Mouse (Mus musculus): ENCODE results near the gene Tbc1d8b. TPM values are rescaled to one million over a fixed set of nuclear protein-coding genes. Genes with fewer than 3 reads are reported as not detected.
A peak's percentile ranks its signal among the peaks of the same experiment; 100 is the strongest.

Gene Tbc1d8b
- 4.8 and 5.8 TPM in 2 replicates for polyA plus RNA-seq (2015; fragmentation: Nextera tagmentation; extraction: Ambion mirVana)

DNA sequence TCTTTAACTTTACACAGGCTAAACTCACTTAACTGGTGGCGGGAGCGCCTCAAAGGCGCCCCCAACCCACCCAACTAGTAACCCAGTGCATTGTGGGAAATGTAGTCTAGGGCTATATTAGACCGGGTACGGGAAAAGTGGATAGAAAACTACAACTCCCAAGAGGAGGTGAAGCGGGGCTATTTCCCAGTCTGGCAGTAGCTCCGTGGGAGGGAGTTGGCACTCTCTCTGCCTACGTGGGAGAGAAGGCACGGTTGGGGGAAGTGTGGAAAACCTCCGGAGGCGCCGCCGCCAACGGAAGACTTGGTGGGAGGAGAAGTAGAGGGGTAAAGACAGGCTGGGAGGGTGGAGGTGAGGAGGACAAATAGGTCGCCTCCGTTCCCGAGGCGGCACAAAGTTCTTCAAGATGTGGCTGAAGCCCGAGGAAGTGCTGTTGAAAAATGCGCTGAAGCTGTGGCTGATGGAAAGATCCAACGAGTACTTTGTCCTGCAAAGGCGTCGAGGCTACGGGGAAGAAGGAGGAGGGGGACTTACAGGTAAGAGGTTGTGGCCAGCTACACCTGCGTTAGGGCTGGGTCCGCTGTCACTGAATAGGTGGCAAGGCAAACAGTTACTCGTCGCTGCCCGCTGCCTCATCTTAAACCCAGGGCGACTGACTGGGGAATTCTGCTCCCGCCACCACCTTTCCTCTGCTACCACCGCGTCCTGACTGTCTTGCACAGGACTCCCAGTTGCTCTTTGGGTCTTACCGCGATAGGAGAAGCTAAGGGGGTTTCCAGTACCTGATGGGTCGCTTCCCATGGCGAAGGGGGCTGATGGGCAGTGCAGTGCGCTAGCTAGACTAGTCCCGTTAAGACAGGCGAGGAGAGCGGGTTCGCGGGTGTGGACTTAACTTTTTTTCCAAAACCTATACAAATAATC is at the start of gene Tbc1d8b:
Tbc1d8b (plus strand) TSS at position 222 of the 921 bp plus-strand sequence.
- H3K4me1 ChIP-seq = no peaks in the 10 kb centered on the region
- WGBS = 14% methylated on average over 43 of the region's 43 CpGs
- peak within 1 kb of the TSS; percentile 48 for H3K9ac ChIP-seq
- peak; percentile 99 for ATAC-seq (ENCODE audit: insufficient number of reproducible peaks, low FRiP score, low TSS enrichment, low read depth)
- H3K27me3 ChIP-seq = 0 out of 2 replicates have a peak, but pooled peaks cover 7% of the 10 kb centered on the region
- H3K4me3 ChIP-seq = peak within 1 kb of the TSS; percentile 55
- H3K27ac ChIP-seq = peak within 1 kb of the TSS; percentile 67
- H3K36me3 ChIP-seq = no peaks in the 10 kb centered on the region
- H3K4me2 ChIP-seq = peak within 1 kb of the TSS; percentile 45
- no peaks in the 10 kb centered on the region for H3K9me3 ChIP-seq

DNA sequence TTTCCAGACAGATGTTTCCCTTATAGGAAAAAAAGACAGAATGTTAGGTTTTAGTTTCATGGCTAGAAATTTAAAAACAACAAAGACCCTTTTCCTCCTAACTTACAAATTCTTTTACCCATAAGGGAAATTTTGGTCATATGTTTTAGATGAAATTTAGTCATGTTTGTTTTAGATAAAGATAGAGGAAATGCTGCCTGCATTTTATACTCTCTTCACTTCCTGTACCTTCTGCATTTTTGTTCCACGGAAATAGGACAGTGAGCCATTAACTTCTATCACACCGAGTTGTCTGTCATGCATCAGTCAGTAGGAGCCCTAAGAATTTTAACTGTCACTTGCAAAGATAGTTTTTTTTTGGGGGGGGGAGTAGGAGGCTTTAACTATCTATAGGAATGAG is 45.1 kb upstream of the Tbc1d8b start:
- H3K4me3 ChIP-seq = no peak overlapping the region
- H3K27me3 ChIP-seq = no peaks in the 10 kb centered on the region
- no peak overlapping the region for H3K27ac ChIP-seq
- 64% methylated on average over 2 of the region's 2 CpGs for WGBS
- no peaks in the 10 kb centered on the region for H3K9me3 ChIP-seq
- no peak overlapping the region for H3K4me2 ChIP-seq
- no peak for ATAC-seq (ENCODE audit: insufficient number of reproducible peaks, low FRiP score, low TSS enrichment, low read depth)
- no peaks in the 10 kb centered on the region for H3K4me1 ChIP-seq
- H3K9ac ChIP-seq = no peak overlapping the region
- no peaks in the 10 kb centered on the region for H3K36me3 ChIP-seq

- H3K4me2 ChIP-seq = no peak overlapping the region
- H3K9ac ChIP-seq = no peak overlapping the region
- no peaks in the 10 kb centered on the region for H3K9me3 ChIP-seq
- H3K27me3 ChIP-seq = no peaks in the 10 kb centered on the region
- H3K4me3 ChIP-seq = no peak overlapping the region
- H3K27ac ChIP-seq = no peak overlapping the region
- H3K36me3 ChIP-seq = no peaks in the 10 kb centered on the region
- no peak for ATAC-seq (ENCODE audit: insufficient number of reproducible peaks, low FRiP score, low TSS enrichment, low read depth)
- H3K4me1 ChIP-seq = no peaks in the 10 kb centered on the region
Observed at GRCm38 (mm10) chrX:139640418-139640817, 44.4 kb upstream of the Tbc1d8b start.

GRCm38 (mm10) chrX:139652226-139652625 is 32.6 kb upstream of the Tbc1d8b start:
- WGBS = 65% methylated on average over 5 of the region's 5 CpGs
- ATAC-seq (ENCODE audit: insufficient number of reproducible peaks, low FRiP score, low TSS enrichment, low read depth) = no peak
- no peaks in the 10 kb centered on the region for H3K9me3 ChIP-seq
- H3K4me3 ChIP-seq = no peak overlapping the region
- H3K36me3 ChIP-seq = no peaks in the 10 kb centered on the region
- H3K9ac ChIP-seq = no peak overlapping the region
- H3K4me1 ChIP-seq = no peaks in the 10 kb centered on the region
- H3K4me2 ChIP-seq = no peak overlapping the region
- H3K27ac ChIP-seq = no peak overlapping the region
- 0 out of 2 replicates have a peak, but pooled peaks cover 4% of the 10 kb centered on the region for H3K27me3 ChIP-seq

DNA sequence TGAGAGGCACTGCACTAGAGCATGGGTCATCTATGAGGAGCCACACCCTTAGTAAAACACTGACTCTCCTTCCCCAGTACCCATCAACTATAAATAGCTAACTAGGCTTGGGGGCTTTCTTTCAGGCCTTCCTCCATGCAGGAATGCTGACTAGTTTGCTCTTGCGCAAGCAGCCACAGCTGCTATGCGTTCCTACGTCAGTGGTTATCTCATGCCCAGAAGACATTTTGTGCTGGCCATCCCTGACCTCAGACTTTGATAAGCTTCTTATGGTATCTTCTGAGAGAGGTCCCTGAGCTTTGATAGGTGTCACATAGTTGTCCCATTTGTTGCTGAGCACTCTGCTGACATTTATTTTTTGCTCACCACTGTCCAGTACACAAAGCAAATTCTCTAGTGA is 31.5 kb upstream of the Tbc1d8b start:
- ATAC-seq (ENCODE audit: insufficient number of reproducible peaks, low FRiP score, low TSS enrichment, low read depth) = no peak
- no peak overlapping the region for H3K4me2 ChIP-seq
- no peak overlapping the region for H3K27ac ChIP-seq

GRCm38 (mm10) chrX:139654350-139655063 is 30.3 kb upstream of the Tbc1d8b start:
- Histone ChIP-seq H3K9ac (no peak overlapping the region), H3K4me1 (no peaks in the 10 kb centered on the region), H3K4me3 (no peak overlapping the region), H3K27me3 (0 out of 2 replicates have a peak, but pooled peaks cover 4% of the 10 kb centered on the region), H3K4me2 (no peak overlapping the region), H3K27ac (no peak overlapping the region), H3K9me3 (no peaks in the 10 kb centered on the region), H3K36me3 (no peaks in the 10 kb centered on the region)
- WGBS = 73% methylated on average over 5 of the region's 5 CpGs
- no peak for ATAC-seq (ENCODE audit: insufficient number of reproducible peaks, low FRiP score, low TSS enrichment, low read depth)

More for the DNA sequence above, 31.5 kb upstream of the Tbc1d8b start:
- H3K9ac ChIP-seq = no peak overlapping the region
- 0 out of 2 replicates have a peak, but pooled peaks cover 4% of the 10 kb centered on the region for H3K27me3 ChIP-seq
- H3K4me1 ChIP-seq = no peaks in the 10 kb centered on the region
- H3K36me3 ChIP-seq = no peaks in the 10 kb centered on the region
- no peaks in the 10 kb centered on the region for H3K9me3 ChIP-seq
- no peak overlapping the region for H3K4me3 ChIP-seq
- 78% methylated on average over 3 of the region's 3 CpGs for WGBS

DNA sequence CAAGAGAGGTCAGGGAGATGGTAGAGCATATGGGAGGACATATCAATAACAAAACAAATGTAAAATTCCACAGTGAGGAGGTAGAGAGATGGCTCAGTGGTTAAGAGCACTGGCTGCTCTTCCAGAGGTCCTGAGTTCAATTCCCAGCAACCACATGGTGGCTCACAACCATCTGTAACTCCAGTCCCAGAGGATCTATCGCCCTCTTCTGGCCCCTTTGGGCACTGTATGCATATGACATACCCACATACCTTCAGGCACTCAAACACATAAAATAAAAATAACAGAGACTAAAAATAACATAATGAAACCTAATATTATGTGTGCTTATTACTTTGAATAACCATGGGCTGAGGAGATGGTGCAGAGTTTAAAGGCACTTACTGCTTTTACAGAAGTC is 22.7 kb upstream of the Tbc1d8b start:
- Histone ChIP-seq H3K27me3 (no peaks in the 10 kb centered on the region), H3K36me3 (no peaks in the 10 kb centered on the region), H3K4me2 (no peak overlapping the region), H3K9me3 (no peaks in the 10 kb centered on the region), H3K4me3 (no peak overlapping the region), H3K4me1 (no peaks in the 10 kb centered on the region), H3K27ac (no peak overlapping the region), H3K9ac (no peak overlapping the region)
- ATAC-seq (ENCODE audit: insufficient number of reproducible peaks, low FRiP score, low TSS enrichment, low read depth) = no peak
- 63% methylated on average over 1 of the region's 1 CpGs for WGBS

DNA sequence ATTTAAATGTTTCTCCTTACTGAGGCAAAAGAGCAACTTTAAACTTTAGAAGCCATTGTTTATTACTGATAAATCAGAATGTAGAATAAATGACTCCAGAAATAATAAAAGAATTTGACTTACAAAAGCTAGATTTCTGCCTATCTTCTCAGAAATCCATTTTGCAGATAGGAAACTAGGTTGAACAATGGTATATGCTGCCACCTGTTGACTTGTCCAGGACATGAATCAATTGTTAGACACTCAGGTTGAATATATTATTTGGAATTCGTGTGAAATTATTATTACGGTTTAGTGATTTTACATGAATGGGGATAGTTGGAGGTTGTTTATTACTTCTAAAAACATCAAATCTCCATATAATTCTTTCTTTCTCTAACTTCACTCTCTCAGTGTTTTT is 19.0 kb upstream of the Tbc1d8b start:
- Histone ChIP-seq H3K27me3 (no peaks in the 10 kb centered on the region), H3K4me2 (no peak overlapping the region), H3K4me1 (no peaks in the 10 kb centered on the region), H3K9me3 (no peaks in the 10 kb centered on the region), H3K36me3 (no peaks in the 10 kb centered on the region), H3K4me3 (no peak overlapping the region), H3K27ac (no peak overlapping the region), H3K9ac (no peak overlapping the region)
- ATAC-seq (ENCODE audit: insufficient number of reproducible peaks, low FRiP score, low TSS enrichment, low read depth) = no peak
- WGBS = 72% methylated on average over 2 of the region's 2 CpGs

DNA sequence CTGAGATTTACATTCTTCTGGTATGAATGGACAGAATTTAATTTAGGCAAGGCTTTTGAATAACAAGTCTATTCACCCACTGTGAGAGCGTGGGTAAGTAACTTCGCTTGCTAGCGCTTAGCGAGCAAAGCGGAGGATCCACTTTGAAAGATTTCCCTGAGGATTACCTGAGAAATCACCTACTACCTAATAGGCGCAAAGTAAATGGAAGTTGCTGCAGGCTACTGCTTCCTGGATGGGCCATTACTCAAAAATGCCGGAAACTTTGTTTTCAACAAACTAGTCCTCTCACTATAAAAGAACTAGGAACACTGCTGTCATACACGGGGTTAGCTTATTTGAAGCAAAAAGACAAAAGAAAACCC is 404 bp upstream of the Tbc1d8b start:
- no peaks in the 10 kb centered on the region for H3K4me1 ChIP-seq
- peak overlapping the region; percentile 55 for H3K4me3 ChIP-seq
- 0 out of 2 replicates have a peak, but pooled peaks cover 7% of the 10 kb centered on the region for H3K27me3 ChIP-seq
- H3K9me3 ChIP-seq = no peaks in the 10 kb centered on the region
- no peaks in the 10 kb centered on the region for H3K36me3 ChIP-seq
- peak overlapping the region; percentile 67 for H3K27ac ChIP-seq
- 23% methylated on average over 8 of the region's 8 CpGs for WGBS
- no peak overlapping the region for H3K9ac ChIP-seq
- peak overlapping the region; percentile 45 for H3K4me2 ChIP-seq
- peak; percentile 35; the same call in 1 of the 2 replicates for ATAC-seq (ENCODE audit: insufficient number of reproducible peaks, low FRiP score, low TSS enrichment, low read depth)

- Histone ChIP-seq H3K9me3 (no peaks in the 10 kb centered on the region), H3K27ac (no peak within 1 kb of the TSS), H3K4me1 (no peaks in the 10 kb centered on the region), H3K4me2 (no peak within 1 kb of the TSS), H3K4me3 (no peak within 1 kb of the TSS), H3K36me3 (no peaks in the 10 kb centered on the region), H3K27me3 (no peaks in the 10 kb centered on the region), H3K9ac (no peak within 1 kb of the TSS)
- ATAC-seq (ENCODE audit: insufficient number of reproducible peaks, low FRiP score, low TSS enrichment, low read depth) = no peak
- 97% methylated on average over 8 of the region's 8 CpGs for WGBS
Observed at GRCm38 (mm10) chrX:139714381-139714780, 29.6 kb downstream of the Tbc1d8b start, which contains the start of gene Gm15013. TSS of gene Gm15013 (minus strand) at chrX:139714481.

GRCm38 (mm10) chrX:139722350-139722749 is 37.6 kb downstream of the Tbc1d8b start:
- ATAC-seq (ENCODE audit: insufficient number of reproducible peaks, low FRiP score, low TSS enrichment, low read depth) = no peak
- H3K4me3 ChIP-seq = no peak overlapping the region
- H3K9ac ChIP-seq = no peak overlapping the region
- peaks cover 3% of the 10 kb centered on the region; the same call in 1 of the 2 replicates for H3K27me3 ChIP-seq
- H3K4me2 ChIP-seq = no peak overlapping the region
- H3K27ac ChIP-seq = no peak overlapping the region
- no peaks in the 10 kb centered on the region for H3K36me3 ChIP-seq
- WGBS = 94% methylated on average over 2 of the region's 2 CpGs
- no peaks in the 10 kb centered on the region for H3K9me3 ChIP-seq
- no peaks in the 10 kb centered on the region for H3K4me1 ChIP-seq

- no peak for ATAC-seq (ENCODE audit: insufficient number of reproducible peaks, low FRiP score, low TSS enrichment, low read depth)
- Histone ChIP-seq H3K36me3 (no peaks in the 10 kb centered on the region; the same call in 1 of the 2 replicates), H3K9ac (no peak overlapping the region), H3K27me3 (peaks cover 2% of the 10 kb centered on the region; the same call in 1 of the 2 replicates), H3K4me3 (no peak overlapping the region), H3K9me3 (no peaks in the 10 kb centered on the region), H3K27ac (no peak overlapping the region), H3K4me2 (no peak overlapping the region), H3K4me1 (no peaks in the 10 kb centered on the region)
- WGBS = 78% methylated on average over 3 of the region's 3 CpGs
Observed at GRCm38 (mm10) chrX:139730541-139730940, 45.7 kb downstream of the Tbc1d8b start.
